Mouse (Mus musculus) stomach, embryonic 14.5 days (tissue): ENCODE data around the gene Lmntd2. TPM values are rescaled to one million over a fixed set of nuclear protein-coding genes. Genes with fewer than 3 reads are reported as not detected.
A peak's percentile ranks its signal among the peaks of the same experiment; 100 is the strongest.

Source experiments
- ATAC-seq: fragments of 200-750 bp; cut with Nextera tagmentation; 2 replicates; pipeline ENCODE4 v1.8.0; 2017; ENCODE audit warnings: low read depth, moderate TSS enrichment; ENCODE audit not compliant: insufficient number of reproducible peaks, insufficient read depth, low FRiP score
- H3K27ac ChIP-seq: fragments of 300-500 bp; sonication (generic); 2 replicates; pipeline ENCODE4 v1.5.1; 2014; ENCODE audit warnings: mild to moderate bottlenecking, low read length, moderate library complexity, mixed read lengths
- H3K27me3 ChIP-seq: fragments of 300-500 bp; sonication (generic); 2 replicates; pipeline ENCODE4 v1.6.1; 2014; ENCODE audit warnings: low read length, control low read depth, mixed read lengths; ENCODE audit not compliant: control insufficient read depth, insufficient read depth
- H3K36me3 ChIP-seq: fragments of 300-500 bp; sonication (generic); 2 replicates; pipeline ENCODE4 v1.6.1; 2014; ENCODE audit warnings: mild to moderate bottlenecking, control low read depth, low read length, moderate library complexity, mixed read lengths; ENCODE audit not compliant: control insufficient read depth, insufficient read depth
- H3K4me1 ChIP-seq: fragments of 300-500 bp; sonication (generic); 2 replicates; pipeline ENCODE4 v1.6.1; 2014; ENCODE audit warnings: low read length, control low read depth, mixed read lengths; ENCODE audit not compliant: control insufficient read depth, insufficient read depth
- H3K4me2 ChIP-seq: fragments of 300-500 bp; sonication (generic); replicated peaks from 2 replicates; pipeline ENCODE4 v1.6.1; 2014; ENCODE audit warnings: low read depth, low read length, control low read depth
- H3K4me3 ChIP-seq: fragments of 300-500 bp; sonication (generic); 2 replicates; pipeline ENCODE4 v1.5.1; 2014; ENCODE audit warnings: low read depth, low read length, control low read depth
- H3K9ac ChIP-seq: fragments of 300-500 bp; sonication (generic); replicated peaks from 2 replicates; pipeline ENCODE4 v1.6.1; 2014; ENCODE audit warnings: low read depth, mild to moderate bottlenecking, control low read depth, low read length, moderate library complexity, mixed read lengths
- H3K9me3 ChIP-seq: fragments of 300-500 bp; sonication (generic); 2 replicates; pipeline ENCODE4 v1.6.1; 2016; ENCODE audit warnings: low read depth, low read length, control low read depth; ENCODE audit not compliant: control insufficient read depth
- WGBS: fragments of 180-500 bp; shearing (Covaris S2); extraction: QIAGEN DNeasy Blood & Tissue Kit; methylation state at CpG from one replicate; pipeline ENCODE4 v1.1.7; 2014; 5-methylcytosine and 5-hydroxymethylcytosine counted together
- polyA plus RNA-seq: library from polyadenylated mRNA; unstranded; fragments of >200 nt; fragmentation: Nextera tagmentation; extraction: Ambion mirVana; gene quantifications from 2 replicates; pipeline ENCODE4 v1.2.1, GENCODE M21; 2014

The Lmntd2 gene
- polyA plus RNA-seq, 1 experiment from 2014 or later, result 1.7 TPM

GRCm38 (mm10) chr7:141218557-141219133 lies 4.8 kb upstream of the Lmntd2 start:
- H3K27me3 ChIP-seq, result no peaks in the 10 kb centered on the region
- H3K9ac ChIP-seq, result no peak overlapping the region
- H3K27ac ChIP-seq, result peak overlapping the region; percentile 27; the same call in 1 of the 2 replicates
- no peak overlapping the region for H3K4me3 ChIP-seq
- no peaks in the 10 kb centered on the region for H3K9me3 ChIP-seq
- H3K4me1 ChIP-seq, result peaks cover 46% of the 10 kb centered on the region
- peak overlapping the region; percentile 8; the same call in 1 of the 2 replicates for H3K4me2 ChIP-seq
- WGBS, result 77% methylated on average over 5 of the region's 5 CpGs
- H3K36me3 ChIP-seq, result peaks cover 8% of the 10 kb centered on the region
- no peak for ATAC-seq

- 74% methylated on average over 3 of the region's 3 CpGs for WGBS
- no peak overlapping the region for H3K9ac ChIP-seq
- no peaks in the 10 kb centered on the region for H3K9me3 ChIP-seq
- no peak overlapping the region for H3K4me3 ChIP-seq
- no peak overlapping the region for H3K27ac ChIP-seq
- peaks cover 46% of the 10 kb centered on the region for H3K4me1 ChIP-seq
- no peaks in the 10 kb centered on the region for H3K27me3 ChIP-seq
- H3K4me2 ChIP-seq, result peak overlapping the region; percentile 14
- no peak for ATAC-seq
- H3K36me3 ChIP-seq, result peaks cover 8% of the 10 kb centered on the region
Measured at GRCm38 (mm10) chr7:141218141-141218540, 4.3 kb upstream of the Lmntd2 start.

- WGBS, result 86% methylated on average over 17 of the region's 17 CpGs
- no peak overlapping the region; the same call in 1 of the 2 replicates for H3K9ac ChIP-seq
- H3K4me3 ChIP-seq, result peak overlapping the region; percentile 74
- no peaks in the 10 kb centered on the region for H3K27me3 ChIP-seq
- H3K36me3 ChIP-seq, result peaks cover 8% of the 10 kb centered on the region
- peak overlapping the region; percentile 85 for H3K4me2 ChIP-seq
- peaks cover 43% of the 10 kb centered on the region for H3K4me1 ChIP-seq
- no peaks in the 10 kb centered on the region for H3K9me3 ChIP-seq
- ATAC-seq, result no peak
- 0 out of 2 replicates have a peak overlapping the region, but pooled peaks have one; percentile 8 for H3K27ac ChIP-seq
Measured at GRCm38 (mm10) chr7:141217343-141218013, 3.6 kb upstream of the Lmntd2 start.

- Histone ChIP-seq H3K9ac (no peak overlapping the region), H3K27ac (peak overlapping the region; percentile 59; the same call in 1 of the 2 replicates), H3K4me3 (peak overlapping the region; percentile 74), H3K4me2 (peak overlapping the region; percentile 85), H3K4me1 (peaks cover 38% of the 10 kb centered on the region), H3K9me3 (no peaks in the 10 kb centered on the region), H3K36me3 (peaks cover 8% of the 10 kb centered on the region), H3K27me3 (no peaks in the 10 kb centered on the region)
- ATAC-seq, result no peak
- 77% methylated on average over 11 of the region's 11 CpGs for WGBS
Measured at GRCm38 (mm10) chr7:141216894-141217293, 3.0 kb upstream of the Lmntd2 start.

- Histone ChIP-seq H3K36me3 (peaks cover 8% of the 10 kb centered on the region), H3K4me2 (peak overlapping the region; percentile 85), H3K9ac (peak overlapping the region; percentile 58), H3K27me3 (no peaks in the 10 kb centered on the region), H3K9me3 (no peaks in the 10 kb centered on the region), H3K27ac (peak overlapping the region; percentile 90), H3K4me3 (peak overlapping the region; percentile 74), H3K4me1 (peaks cover 38% of the 10 kb centered on the region)
- WGBS, result 1% methylated on average over 42 of the region's 42 CpGs
- ATAC-seq, result peak; percentile 61
Measured at GRCm38 (mm10) chr7:141215880-141216733, 2.2 kb upstream of the Lmntd2 start.

- peak within 1 kb of the TSS; percentile 90 for H3K27ac ChIP-seq
- WGBS, result under 1% methylated on average over 40 of the region's 41 CpGs
- peak within 1 kb of the TSS; percentile 58 for H3K9ac ChIP-seq
- peak within 1 kb of the TSS; percentile 85 for H3K4me2 ChIP-seq
- peak; percentile 92 for ATAC-seq
- no peaks in the 10 kb centered on the region for H3K9me3 ChIP-seq
- peak within 1 kb of the TSS; percentile 74 for H3K4me3 ChIP-seq
- H3K27me3 ChIP-seq, result no peaks in the 10 kb centered on the region
- peaks cover 8% of the 10 kb centered on the region for H3K36me3 ChIP-seq
- peaks cover 29% of the 10 kb centered on the region for H3K4me1 ChIP-seq
Measured at GRCm38 (mm10) chr7:141215101-141215879, 1.4 kb upstream of the Lmntd2 start, which contains the start of gene Rassf7. Rassf7 (plus strand) TSS chr7:141215860.

- ATAC-seq, result no peak
- Histone ChIP-seq H3K27ac (peak overlapping the region; percentile 90; the same call in 1 of the 2 replicates), H3K27me3 (no peaks in the 10 kb centered on the region), H3K4me2 (no peak overlapping the region), H3K4me3 (no peak overlapping the region), H3K36me3 (peaks cover 4% of the 10 kb centered on the region), H3K9me3 (no peaks in the 10 kb centered on the region), H3K9ac (no peak overlapping the region), H3K4me1 (peaks cover 25% of the 10 kb centered on the region)
- 70% methylated on average over 3 of the region's 3 CpGs for WGBS
Measured at GRCm38 (mm10) chr7:141214310-141214709, 430 bp upstream of the Lmntd2 start.
